Mouse (Mus musculus) thymus, adult 2 months (tissue): ENCODE data around the gene Dpf3.

Source experiments
- CTCF ChIP-seq: fragments of 200-500 bp; IDR thresholded peaks from 2 replicates; pipeline ENCODE4 v1.5.1; 2012; ENCODE audit warnings: mild to moderate bottlenecking, control low read depth, low read length, moderate library complexity, borderline replicate concordance; ENCODE audit not compliant: control insufficient read depth, poor library complexity, insufficient read depth; ENCODE audit errors: extremely low read depth
- POLR2A ChIP-seq: fragments of 200-500 bp; IDR thresholded peaks from 2 replicates; pipeline ENCODE4 v1.6.1; 2012; ENCODE audit warnings: mild to moderate bottlenecking, low read length, control low read depth, moderate library complexity; ENCODE audit not compliant: control insufficient read depth, poor library complexity, insufficient read depth; ENCODE audit errors: extremely low read depth

GRCm38 (mm10) chr12:83514216-83514615 lies 26.7 kb upstream of the Dpf3 start:
- TF ChIP-seq CTCF (no peak), POLR2A (no peak)
